Mouse (Mus musculus) CH12.LX (cell line): ENCODE measurements around the gene Ncor2. TPM values are rescaled to one million over a fixed set of nuclear protein-coding genes. Genes with fewer than 3 reads are reported as not detected.
A peak's percentile ranks its signal among the peaks of the same experiment; 100 is the strongest.

Source experiments
- DNase-seq: peaks from one replicate; pipeline ENCODE4 v3.0.0-alpha.2; 2013; ENCODE audit errors: extremely low read depth
- H3K27ac ChIP-seq: 2 replicates; pipeline ENCODE4 v1.5.1; 2012; ENCODE audit warnings: low read depth, mild to moderate bottlenecking, control low read depth, moderate library complexity; ENCODE audit not compliant: insufficient read depth
- H3K27me3 ChIP-seq: replicated peaks from 2 replicates; pipeline ENCODE3; 2012; ENCODE audit warnings: inconsistent platforms
- H3K36me3 ChIP-seq, 2 experiments: replicated peaks in 1 of 2; 2 replicates each; pipeline versions ENCODE3 to v1.6.1; 2012; ENCODE audit warnings: inconsistent platforms in 1 of 2, low read length in 1 of 2, mild to moderate bottlenecking in 1 of 2, mixed read lengths in 1 of 2, moderate library complexity in 1 of 2; ENCODE audit not compliant: control insufficient read depth in 1 of 2, insufficient read depth in 1 of 2
- H3K4me1 ChIP-seq, 2 experiments: 2 replicates each; pipeline ENCODE4 v1.6.1; 2012; ENCODE audit warnings: inconsistent platforms in 1 of 2, moderate library complexity in 1 of 2; ENCODE audit not compliant: insufficient read depth in 2 of 2, control insufficient read depth in 1 of 2
- H3K4me2 ChIP-seq: 2 replicates; pipeline ENCODE4 v1.6.1; 2012; ENCODE audit warnings: low read depth, mild to moderate bottlenecking, control low read depth; ENCODE audit not compliant: poor library complexity, insufficient read depth, severe bottlenecking
- H3K4me3 ChIP-seq, 3 experiments: fragments of 150-350 bp in 1 of 3; sonication (generic) in 1 of 3; replicated peaks in 1 of 3; 2 replicates each; pipeline versions ENCODE3 to v1.5.1; 2011 to 2012; ENCODE audit warnings: low read depth in 2 of 3, low read length in 2 of 3, mild to moderate bottlenecking in 2 of 3, moderate library complexity in 2 of 3, control low read depth in 1 of 3, improper control_type of control experiment in 1 of 3, inconsistent platforms in 1 of 3, mixed read lengths in 1 of 3; ENCODE audit not compliant: poor library complexity in 1 of 3
- H3K79me2 ChIP-seq: replicated peaks from 2 replicates; pipeline ENCODE4 v1.6.1; 2012; ENCODE audit warnings: mild to moderate bottlenecking, moderate library complexity; ENCODE audit not compliant: control insufficient read depth, poor library complexity, insufficient read depth, severe bottlenecking; ENCODE audit errors: extremely low read depth
- H3K9ac ChIP-seq: 2 replicates; pipeline ENCODE4 v1.6.1; 2012; ENCODE audit warnings: low read depth, mild to moderate bottlenecking, control low read depth, moderate library complexity; ENCODE audit not compliant: insufficient read depth
- H3K9me3 ChIP-seq: replicated peaks from 2 replicates; pipeline ENCODE3; 2012; ENCODE audit warnings: low read length, inconsistent platforms, mixed read lengths
- CHD1 ChIP-seq: IDR thresholded peaks from 2 replicates; pipeline ENCODE4 v1.6.1; 2012; ENCODE audit warnings: low read depth, low read length, improper control_type of control experiment, inconsistent platforms
- CHD2 ChIP-seq: IDR thresholded peaks from 2 replicates; pipeline ENCODE4 v1.6.1; 2011; ENCODE audit warnings: low read length, improper control_type of control experiment
- CTCF ChIP-seq, 2 experiments: IDR thresholded peaks in 1 of 2; conservative IDR thresholded peaks in 1 of 2; 2 replicates each; pipeline ENCODE4 v1.5.1; 2011 to 2012; ENCODE audit warnings: low read depth in 2 of 2, low read length in 2 of 2, improper control_type of control experiment in 1 of 2, inconsistent platforms in 1 of 2, mild to moderate bottlenecking in 1 of 2, moderate library complexity in 1 of 2
- E2F4 ChIP-seq: IDR thresholded peaks from 2 replicates; pipeline ENCODE4 v1.6.1; 2011; ENCODE audit warnings: low read depth, low read length, improper control_type of control experiment; ENCODE audit not compliant: insufficient replicate concordance
- ETS1 ChIP-seq: conservative IDR thresholded peaks from 2 replicates; pipeline ENCODE4 v1.6.1; 2012; ENCODE audit warnings: low read depth, mild to moderate bottlenecking, inconsistent platforms, low read length, improper control_type of control experiment, moderate library complexity
- HCFC1 ChIP-seq: IDR thresholded peaks from 2 replicates; pipeline ENCODE4 v1.6.1; 2012; ENCODE audit warnings: low read depth, mild to moderate bottlenecking, inconsistent platforms, low read length, improper control_type of control experiment
- IRF4 ChIP-seq: IDR thresholded peaks from 2 replicates; pipeline ENCODE4 v1.6.1; 2014; ENCODE audit warnings: low read depth, mild to moderate bottlenecking, inconsistent platforms, low read length, improper control_type of control experiment
- JUN ChIP-seq: IDR thresholded peaks from 2 replicates; pipeline ENCODE4 v1.6.1; 2011; ENCODE audit warnings: low read depth, mild to moderate bottlenecking, low read length, improper control_type of control experiment, moderate library complexity; ENCODE audit not compliant: insufficient read depth
- MAFK ChIP-seq: IDR thresholded peaks from 2 replicates; pipeline ENCODE4 v1.6.1; 2011; ENCODE audit warnings: low read length, improper control_type of control experiment; ENCODE audit not compliant: insufficient replicate concordance
- MAX ChIP-seq: IDR thresholded peaks from 2 replicates; pipeline ENCODE4 v1.6.1; 2011; ENCODE audit warnings: low read length, improper control_type of control experiment
- MAZ ChIP-seq: IDR thresholded peaks from 2 replicates; pipeline ENCODE4 v1.6.1; 2012; ENCODE audit warnings: low read depth, mild to moderate bottlenecking, inconsistent platforms, low read length, improper control_type of control experiment, moderate library complexity
- MEF2A ChIP-seq: IDR thresholded peaks from 2 replicates; pipeline ENCODE4 v1.6.1; 2014; ENCODE audit warnings: low read depth, mild to moderate bottlenecking, inconsistent platforms, low read length, improper control_type of control experiment, borderline replicate concordance
- MXI1 ChIP-seq: IDR thresholded peaks from 2 replicates; pipeline ENCODE4 v1.6.1; 2011; ENCODE audit warnings: mild to moderate bottlenecking, low read depth, low read length, improper control_type of control experiment
- MYC ChIP-seq: IDR thresholded peaks from 2 replicates; pipeline ENCODE4 v1.6.1; 2011; ENCODE audit warnings: low read depth, mild to moderate bottlenecking, improper control_type of control experiment, low read length
- PAX5 ChIP-seq: IDR thresholded peaks from 2 replicates; pipeline ENCODE4 v1.6.1; 2012; ENCODE audit warnings: low read length, inconsistent platforms, mixed read lengths
- POLR2A ChIP-seq: IDR thresholded peaks from 2 replicates; pipeline ENCODE4 v1.6.1; 2011; ENCODE audit warnings: low read depth, mild to moderate bottlenecking, improper control_type of control experiment, low read length
- POLR2AphosphoS2 ChIP-seq: IDR thresholded peaks from 2 replicates; pipeline ENCODE4 v1.6.1; 2011; ENCODE audit warnings: low read depth, low read length, improper control_type of control experiment
- RAD21 ChIP-seq: IDR thresholded peaks from 2 replicates; pipeline ENCODE4 v1.6.1; 2011; ENCODE audit warnings: low read depth, mild to moderate bottlenecking, low read length, improper control_type of control experiment, moderate library complexity
- RCOR1 ChIP-seq: conservative IDR thresholded peaks from 2 replicates; pipeline ENCODE4 v1.6.1; 2012; ENCODE audit warnings: low read depth, mild to moderate bottlenecking, inconsistent platforms, low read length, improper control_type of control experiment
- SMC3 ChIP-seq: IDR thresholded peaks from 2 replicates; pipeline ENCODE4 v1.6.1; 2011; ENCODE audit warnings: low read depth, low read length, improper control_type of control experiment
- USF1 ChIP-seq: IDR thresholded peaks from 2 replicates; pipeline ENCODE4 v1.6.1; 2014; ENCODE audit warnings: low read depth, mild to moderate bottlenecking, inconsistent platforms, low read length, improper control_type of control experiment
- USF2 ChIP-seq: conservative IDR thresholded peaks from 2 replicates; pipeline ENCODE4 v1.6.1; 2011; ENCODE audit warnings: low read depth, low read length, improper control_type of control experiment
- ZKSCAN1 ChIP-seq: IDR thresholded peaks from 2 replicates; pipeline ENCODE4 v1.6.1; 2012; ENCODE audit warnings: low read depth, inconsistent platforms, low read length, improper control_type of control experiment, borderline replicate concordance
- dilution Hi-C: fragments of 300-500 bp; cut with MboI; formaldehyde crosslinking; loops from 2 replicates; pipeline ENCODE4 v1.14.3; 2020; ENCODE audit warnings: low sequenced_read_pairs; ENCODE audit not compliant: extremely low pct_unique_long_range_greater_than_20kb, extremely low pct_ligation_motif_present
- in situ Hi-C: fragments of 300-500 bp; cut with MboI; formaldehyde crosslinking; loops from 3 replicates; pipeline ENCODE4 v1.14.3; 2019; ENCODE audit warnings: low sequenced_read_pairs, low pct_ligation_motif_present, low pct_unique_long_range_greater_than_20kb, mixed read lengths
- polyA plus RNA-seq: library from polyadenylated mRNA; unstranded; fragments of >175 nt; gene quantifications from 2 replicates; pipeline ENCODE4 v1.2.1, GENCODE M21; 2012; ENCODE audit warnings: low read depth; ENCODE audit not compliant: insufficient read length
- total RNA-seq, 2 experiments: library from RNA; depleted of rRNA; stranded (reverse); fragments of 300-350 nt in 1 of 2; fragments of >200 nt in 1 of 2; gene quantifications; 2 replicates each; pipeline ENCODE4 v1.2.3; 2012 to 2014

The Ncor2 gene
- total and polyA plus RNA-seq, 3 experiments, result 3.9 to 44.7 (median 10.8) TPM

GRCm38 (mm10) chr5:125190105-125190813 lies 11.2 kb upstream of the Ncor2 start:
- no peak overlapping the region for H3K27ac ChIP-seq
- in situ Hi-C loops (no loop called here), dilution Hi-C loops (no loop called here)
- no peaks in the 10 kb centered on the region for H3K79me2 ChIP-seq
- no peaks in the 10 kb centered on the region for H3K36me3 ChIP-seq
- H3K4me1 ChIP-seq, result peaks cover 2 to 28% of the 10 kb centered on the region in 2 experiments; a peak in 2 of 4 replicates
- DNase-seq, result no peak
- H3K27me3 ChIP-seq, result no peaks in the 10 kb centered on the region
- H3K9me3 ChIP-seq, result peaks cover 8% of the 10 kb centered on the region
- TF ChIP-seq POLR2A, result no peak
- no peak for TF ChIP-seq POLR2AphosphoS2
- TF ChIP-seq MAFK, result no peak
- no peak for TF ChIP-seq MAZ
- no peak overlapping the region for H3K9ac ChIP-seq
- H3K4me3 ChIP-seq, result no peak overlapping the region
- no peak overlapping the region for H3K4me2 ChIP-seq

GRCm38 (mm10) chr5:125189625-125190024 lies 10.6 kb upstream of the Ncor2 start:
- in situ Hi-C loops, result no loop called here
- Histone ChIP-seq H3K4me2 (no peak overlapping the region), H3K27ac (no peak overlapping the region)

More at GRCm38 (mm10) chr5:125189625-125190024, 10.6 kb upstream of the Ncor2 start:
- peaks cover 8% of the 10 kb centered on the region for H3K9me3 ChIP-seq
- peak; percentile 80 for DNase-seq
- no peak overlapping the region for H3K4me3 ChIP-seq
- H3K4me1 ChIP-seq, result peaks cover 2 to 24% of the 10 kb centered on the region in 2 experiments; a peak in 2 of 4 replicates
- TF ChIP-seq CTCF (conservative IDR thresholded peaks at IDR 0.05 in 1 of 2, IDR thresholded peaks at IDR 0.05 in 1 of 2; ENCODE audit: low read depth in 2 of 2, low read length in 2 of 2) (peak; percentile 41 to 84; a peak in 2 of 4 replicates), MYC (no peak), MXI1 (no peak), CHD1 (no peak), PAX5 (no peak), MAZ (no peak), JUN (no peak), ZKSCAN1 (no peak), RCOR1 (no peak), POLR2AphosphoS2 (no peak), MAX (no peak), USF2 (no peak), RAD21 (peak; percentile 74), ETS1 (no peak), SMC3 (peak; percentile 79), HCFC1 (no peak), E2F4 (no peak), CHD2 (no peak), MEF2A (no peak), IRF4 (no peak), USF1 (no peak)
- no peak overlapping the region for H3K9ac ChIP-seq
- no peaks in the 10 kb centered on the region for H3K36me3 ChIP-seq
- no peaks in the 10 kb centered on the region for H3K27me3 ChIP-seq
- dilution Hi-C loops, result no loop called here
- no peaks in the 10 kb centered on the region for H3K79me2 ChIP-seq
